Mouse (Mus musculus) brain, embryonic 14.5 days (tissue): ENCODE measurements at regions not wholly inside any gene's neighbourhood (a gene's known extent, or its start where the extent isn't known, plus 50 kb on each side); places are given as distances from the start of the nearest gene placed in this dataset.

Experiments used
- CTCF ChIP-seq: fragments of 200-500 bp; IDR thresholded peaks from 2 replicates; pipeline ENCODE4 v1.5.1; 2012; ENCODE audit warnings: inconsistent platforms, mild to moderate bottlenecking, moderate library complexity, borderline replicate concordance; ENCODE audit not compliant: insufficient read depth, insufficient read length; ENCODE audit errors: extremely low read depth
- POLR2A ChIP-seq: fragments of 200-500 bp; IDR thresholded peaks from 2 replicates; pipeline ENCODE4 v1.6.1; 2012; ENCODE audit warnings: mild to moderate bottlenecking, inconsistent platforms, borderline replicate concordance; ENCODE audit not compliant: poor library complexity, insufficient read depth, insufficient read length, severe bottlenecking; ENCODE audit errors: extremely low read depth

GRCm38 (mm10) chr5:59831836-59832235, 1976.8 kb upstream of the G6pd2 start:
- TF ChIP-seq POLR2A (no peak), CTCF (no peak)
